Mouse (Mus musculus): ENCODE measurements around the gene Fbxl17.

DNA sequence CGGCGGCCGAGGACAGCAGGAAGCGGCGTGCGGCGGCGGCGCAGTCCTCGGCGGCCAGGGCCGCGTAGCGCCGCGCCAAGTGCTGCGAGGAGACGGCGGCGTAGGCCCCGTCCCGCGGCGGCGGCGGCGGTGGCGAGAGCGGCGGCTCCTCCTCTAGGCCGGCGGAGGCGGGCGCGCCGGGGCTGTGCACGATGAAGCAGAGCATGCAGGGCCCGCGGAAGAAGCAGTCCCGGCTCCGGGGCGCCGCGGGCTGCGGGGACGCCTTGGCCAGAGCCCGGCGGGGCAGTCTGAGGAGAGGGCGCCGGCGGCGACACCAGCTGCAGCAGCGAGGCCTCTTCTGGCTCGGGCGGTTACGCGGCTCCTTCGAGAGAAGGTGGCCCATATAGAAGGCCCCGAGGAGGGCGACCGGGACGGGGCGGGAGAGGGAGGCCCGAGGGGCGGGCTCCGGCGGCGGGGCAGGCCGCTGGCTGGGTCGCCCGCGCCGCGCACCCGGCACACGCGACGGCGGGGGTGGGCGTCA is at the start of gene Fbxl17:
- TF ChIP-seq CTCF (IDR thresholded peaks at IDR 0.05; ENCODE audit: extremely low read depth, insufficient read length, insufficient replicate concordance, low read depth, low read length) (no peak), POLR2A (IDR thresholded peaks at IDR 0.05; ENCODE audit: low read depth, low read length) (no peak; the same call in 1 of the 2 replicates)

Data from small intestine, adult 2 months (tissue).